Mouse (Mus musculus) thymus, adult 2 months (tissue): Measurements from ENCODE around the gene Gsn.

ENCODE experiments used
- CTCF ChIP-seq: fragments of 200-500 bp; IDR thresholded peaks from 2 replicates; pipeline ENCODE4 v1.5.1; 2012; ENCODE audit warnings: mild to moderate bottlenecking, control low read depth, low read length, moderate library complexity, borderline replicate concordance; ENCODE audit not compliant: control insufficient read depth, poor library complexity, insufficient read depth; ENCODE audit errors: extremely low read depth
- POLR2A ChIP-seq: fragments of 200-500 bp; IDR thresholded peaks from 2 replicates; pipeline ENCODE4 v1.6.1; 2012; ENCODE audit warnings: mild to moderate bottlenecking, low read length, control low read depth, moderate library complexity; ENCODE audit not compliant: control insufficient read depth, poor library complexity, insufficient read depth; ENCODE audit errors: extremely low read depth

GRCm38 (mm10) chr2:35252733-35253132 is 3.4 kb upstream of the Gsn start:
- TF ChIP-seq POLR2A = no peak
- no peak for TF ChIP-seq CTCF
